Mouse (Mus musculus) liver, adult 2 months (tissue): ENCODE data around the gene Hmg20b. TPM values are rescaled to one million over a fixed set of nuclear protein-coding genes. Genes with fewer than 3 reads are reported as not detected.

Experiments used
- DNase-seq: peaks from one replicate; pipeline ENCODE4 v3.0.0-alpha.2; 2011; ENCODE audit warnings: low read depth, low spot score; ENCODE audit errors: extremely low read depth
- H3K27ac ChIP-seq: fragments of 200-500 bp; replicated peaks from 2 replicates; pipeline ENCODE4 v1.5.1; 2012; ENCODE audit warnings: low read depth, mild to moderate bottlenecking, control low read depth, inconsistent platforms, low read length; ENCODE audit not compliant: insufficient read depth
- H3K27me3 ChIP-seq: fragments of 200-500 bp; 2 replicates; pipeline ENCODE4 v1.6.1; 2012; ENCODE audit warnings: mild to moderate bottlenecking, moderate library complexity, low read length, inconsistent platforms; ENCODE audit not compliant: control insufficient read depth, insufficient read depth
- H3K36me3 ChIP-seq: fragments of 200-500 bp; 2 replicates; pipeline ENCODE4 v1.6.1; 2012; ENCODE audit warnings: low read length, inconsistent platforms; ENCODE audit not compliant: control insufficient read depth, insufficient read depth
- H3K4me1 ChIP-seq: fragments of 200-500 bp; 2 replicates; pipeline ENCODE4 v1.6.1; 2011; ENCODE audit warnings: low read length; ENCODE audit not compliant: control insufficient read depth, insufficient read depth
- H3K4me3 ChIP-seq: fragments of 200-500 bp; 2 replicates; pipeline ENCODE4 v1.5.1; 2011; ENCODE audit warnings: low read depth, mild to moderate bottlenecking, control low read depth, low read length, moderate library complexity; ENCODE audit not compliant: insufficient read depth
- H3K79me2 ChIP-seq: fragments of 200-500 bp; 2 replicates; pipeline ENCODE4 v1.6.1; 2012; ENCODE audit warnings: inconsistent platforms, mild to moderate bottlenecking, low read length, moderate library complexity; ENCODE audit not compliant: control insufficient read depth, insufficient read depth
- H3K9ac ChIP-seq: fragments of 200-500 bp; 2 replicates; pipeline ENCODE4 v1.6.1; 2012; ENCODE audit warnings: low read depth, mild to moderate bottlenecking, control low read depth, inconsistent platforms, low read length
- CTCF ChIP-seq: fragments of 200-500 bp; IDR thresholded peaks from 2 replicates; pipeline ENCODE4 v1.5.1; 2011; ENCODE audit warnings: low read depth, low read length, control low read depth
- POLR2A ChIP-seq: fragments of 200-500 bp; IDR thresholded peaks from 2 replicates; pipeline ENCODE4 v1.6.1; 2011; ENCODE audit warnings: low read length, control low read depth; ENCODE audit not compliant: insufficient read depth; ENCODE audit errors: extremely low read depth
- WGBS: fragments of 180-500 bp; shearing (Covaris S2); methylation state at CpG from one replicate; pipeline ENCODE4 v1.1.7; 2018; 5-methylcytosine and 5-hydroxymethylcytosine counted together
- polyA plus RNA-seq: library from polyadenylated mRNA; depleted of rRNA; stranded (reverse); fragments of >200 nt; gene quantifications from 2 replicates; pipeline ENCODE4 v1.2.3, GENCODE M21; 2012
- total RNA-seq: library from RNA; depleted of rRNA; stranded (reverse); fragments of >200 nt; gene quantifications from 2 replicates; pipeline ENCODE4 v1.2.3, GENCODE M21; 2014

The Hmg20b gene
- total and polyA plus RNA-seq, 2 experiments: 9.9 to 54.0 TPM

DNA sequence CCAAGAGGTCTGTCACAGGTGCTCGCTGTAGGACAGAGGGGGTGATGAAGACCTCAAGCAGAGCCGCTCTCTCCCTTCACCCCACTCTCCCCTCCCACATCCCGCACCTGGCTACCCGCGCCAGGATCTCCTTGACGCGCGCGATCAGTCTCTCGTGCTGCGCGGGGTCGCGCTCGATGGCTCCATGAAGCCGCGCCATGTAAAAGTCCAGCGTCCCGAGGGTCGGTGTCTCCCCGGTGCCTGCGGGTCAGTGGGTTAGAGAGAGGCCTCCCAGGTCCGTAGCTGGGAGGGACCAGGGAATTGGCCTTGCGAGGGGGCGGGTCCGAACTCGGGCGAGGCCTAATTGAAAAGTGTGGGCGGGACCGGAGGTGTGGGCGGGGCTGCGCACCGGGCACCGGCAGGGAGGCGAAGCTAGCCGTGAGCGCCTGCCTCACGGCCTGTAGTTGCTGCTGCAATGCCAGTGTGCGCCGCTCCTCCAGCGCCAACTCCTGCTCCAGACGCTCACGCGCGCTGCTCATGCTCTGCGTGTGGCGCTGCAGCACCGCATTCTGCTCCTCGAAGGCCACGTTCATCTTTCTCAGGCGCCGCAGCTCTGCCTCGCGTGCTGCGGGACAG is 3.7 kb downstream of the Hmg20b start:
- H3K27ac ChIP-seq: peak overlapping the region; percentile 63
- TF ChIP-seq CTCF (peak; percentile 46), POLR2A (peak; percentile 53; the same call in 1 of the 2 replicates)
- H3K27me3 ChIP-seq: peaks cover 8% of the 10 kb centered on the region
- peak overlapping the region; percentile 56 for H3K9ac ChIP-seq
- peaks cover 17% of the 10 kb centered on the region; the same call in 1 of the 2 replicates for H3K4me1 ChIP-seq
- H3K36me3 ChIP-seq: no peaks in the 10 kb centered on the region; the same call in 1 of the 2 replicates
- peak overlapping the region; percentile 47; the same call in 1 of the 2 replicates for H3K4me3 ChIP-seq
- H3K79me2 ChIP-seq: no peaks in the 10 kb centered on the region
- 26% methylated on average over 55 of the region's 55 CpGs for WGBS
- peak; percentile 80 for DNase-seq

DNA sequence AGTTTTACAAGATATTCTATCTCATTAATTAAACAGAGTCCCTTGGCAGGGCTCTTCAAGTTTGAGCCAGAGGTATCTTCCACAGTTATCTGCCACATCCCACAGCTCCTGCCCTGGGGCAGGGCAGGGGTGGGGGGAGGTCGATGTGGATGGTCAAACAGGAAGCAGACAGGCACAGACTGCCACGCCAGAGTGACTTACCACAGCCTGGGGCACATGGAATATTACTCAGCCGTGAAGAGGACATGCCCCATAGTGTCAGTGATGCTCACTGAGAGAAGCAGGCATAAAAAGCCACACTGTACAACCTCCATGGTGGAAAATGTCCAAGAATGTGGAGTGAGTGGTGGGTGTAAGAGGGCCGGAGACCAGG is 5.1 kb downstream of the Hmg20b start:
- peaks cover 8% of the 10 kb centered on the region for H3K27me3 ChIP-seq
- DNase-seq: no peak
- H3K4me3 ChIP-seq: no peak overlapping the region
- H3K79me2 ChIP-seq: no peaks in the 10 kb centered on the region
- peaks cover 15% of the 10 kb centered on the region; the same call in 1 of the 2 replicates for H3K4me1 ChIP-seq
- no peak overlapping the region for H3K27ac ChIP-seq
- TF ChIP-seq CTCF (no peak), POLR2A (no peak)
- 79% methylated on average over 4 of the region's 4 CpGs for WGBS
- no peak overlapping the region for H3K9ac ChIP-seq
- no peaks in the 10 kb centered on the region; the same call in 1 of the 2 replicates for H3K36me3 ChIP-seq

- no peak for TF ChIP-seq CTCF
- no peak overlapping the region for H3K9ac ChIP-seq
- no peak overlapping the region for H3K27ac ChIP-seq
- WGBS: 44% methylated on average over 8 of the region's 8 CpGs
- no peaks in the 10 kb centered on the region for H3K79me2 ChIP-seq
- no peaks in the 10 kb centered on the region; the same call in 1 of the 2 replicates for H3K36me3 ChIP-seq
- DNase-seq: no peak
- no peak overlapping the region for H3K4me3 ChIP-seq
- H3K4me1 ChIP-seq: peaks cover 12% of the 10 kb centered on the region; the same call in 1 of the 2 replicates
- H3K27me3 ChIP-seq: peaks cover 8% of the 10 kb centered on the region
Measured at GRCm38 (mm10) chr10:81344421-81345161, 5.7 kb downstream of the Hmg20b start.

GRCm38 (mm10) chr10:81342686-81343505 is 7.4 kb downstream of the Hmg20b start, which contains the start of gene Gipc3:
Gipc3 (minus strand) TSS chr10:81343266.
- H3K36me3 ChIP-seq: no peaks in the 10 kb centered on the region; the same call in 1 of the 2 replicates
- no peaks in the 10 kb centered on the region for H3K79me2 ChIP-seq
- no peak for TF ChIP-seq CTCF
- TF ChIP-seq POLR2A: no peak
- no peak within 1 kb of the TSS for H3K27ac ChIP-seq
- peaks cover 8% of the 10 kb centered on the region for H3K27me3 ChIP-seq
- H3K9ac ChIP-seq: peak within 1 kb of the TSS; percentile 73
- H3K4me3 ChIP-seq: peak within 1 kb of the TSS; percentile 63
- WGBS: 5% methylated on average over 60 of the region's 67 CpGs
- H3K4me1 ChIP-seq: peaks cover 8% of the 10 kb centered on the region; the same call in 1 of the 2 replicates
- DNase-seq: no peak

- Histone ChIP-seq H3K27ac (no peak overlapping the region), H3K27me3 (peaks cover 8% of the 10 kb centered on the region), H3K9ac (no peak overlapping the region), H3K79me2 (no peaks in the 10 kb centered on the region), H3K4me1 (no peaks in the 10 kb centered on the region), H3K4me3 (no peak overlapping the region), H3K36me3 (no peaks in the 10 kb centered on the region)
- no peak for DNase-seq
- WGBS: 36% methylated on average over 16 of the region's 16 CpGs
- no peak for TF ChIP-seq POLR2A
- peak; percentile 83 for TF ChIP-seq CTCF
Measured at GRCm38 (mm10) chr10:81341333-81341949, 8.8 kb downstream of the Hmg20b start.
